Mouse (Mus musculus) forebrain, embryonic 11.5 days (tissue): ENCODE data around the gene Map1b. TPM values are rescaled to one million over a fixed set of nuclear protein-coding genes. Genes with fewer than 3 reads are reported as not detected.
A peak's percentile ranks its signal among the peaks of the same experiment; 100 is the strongest.

Experiments
- ATAC-seq: fragments of 200-750 bp; cut with Nextera tagmentation; replicated peaks from 2 replicates; pipeline ENCODE4 v1.8.0; 2017; ENCODE audit warnings: moderate TSS enrichment; ENCODE audit not compliant: low FRiP score
- DNase-seq: peaks from one replicate; pipeline ENCODE4 v3.0.0-alpha.2; 2017; ENCODE audit warnings: low spot score
- H3K27ac ChIP-seq: fragments of 300-500 bp; sonication (generic); 2 replicates; pipeline ENCODE4 v1.5.1; 2014; ENCODE audit warnings: low read depth, low read length
- H3K27me3 ChIP-seq: fragments of 300-500 bp; sonication (generic); 2 replicates; pipeline ENCODE4 v1.6.1; 2014; ENCODE audit warnings: mild to moderate bottlenecking, low read length, mixed read lengths; ENCODE audit not compliant: control insufficient read depth, insufficient read depth
- H3K36me3 ChIP-seq: fragments of 300-500 bp; sonication (generic); 2 replicates; pipeline ENCODE4 v1.6.1; 2014; ENCODE audit warnings: mild to moderate bottlenecking, low read length, moderate library complexity, mixed read lengths; ENCODE audit not compliant: control insufficient read depth, insufficient read depth
- H3K4me1 ChIP-seq: fragments of 300-500 bp; sonication (generic); replicated peaks from 2 replicates; pipeline ENCODE4 v1.6.1; 2014; ENCODE audit warnings: low read length, mixed read lengths; ENCODE audit not compliant: control insufficient read depth, insufficient read depth
- H3K4me2 ChIP-seq: fragments of 300-500 bp; sonication (generic); 2 replicates; pipeline ENCODE4 v1.6.1; 2014; ENCODE audit warnings: low read depth, mild to moderate bottlenecking, low read length, moderate library complexity, mixed read lengths; ENCODE audit not compliant: severe bottlenecking
- H3K4me3 ChIP-seq: fragments of 300-500 bp; sonication (generic); 2 replicates; pipeline ENCODE4 v1.5.1; 2014; ENCODE audit warnings: low read depth, low read length
- H3K9ac ChIP-seq: fragments of 300-500 bp; sonication (generic); 2 replicates; pipeline ENCODE4 v1.6.1; 2014; ENCODE audit warnings: low read length
- H3K9me3 ChIP-seq: fragments of 300-500 bp; sonication (generic); 2 replicates; pipeline ENCODE4 v1.6.1; 2016; ENCODE audit warnings: low read length, mixed read lengths; ENCODE audit not compliant: control insufficient read depth
- WGBS: fragments of 180-500 bp; shearing (Covaris S2); extraction: QIAGEN DNeasy Blood & Tissue Kit; methylation state at CpG from one replicate; pipeline ENCODE4 v1.1.7; 2014; 5-methylcytosine and 5-hydroxymethylcytosine counted together
- polyA plus RNA-seq: library from polyadenylated mRNA; unstranded; fragments of >200 nt; fragmentation: Nextera tagmentation; extraction: Ambion mirVana; gene quantifications from 2 replicates; pipeline ENCODE4 v1.2.1, GENCODE M21; 2014

Gene Map1b
- polyA plus RNA-seq, 1 experiment from 2014 or later: 854 TPM

DNA sequence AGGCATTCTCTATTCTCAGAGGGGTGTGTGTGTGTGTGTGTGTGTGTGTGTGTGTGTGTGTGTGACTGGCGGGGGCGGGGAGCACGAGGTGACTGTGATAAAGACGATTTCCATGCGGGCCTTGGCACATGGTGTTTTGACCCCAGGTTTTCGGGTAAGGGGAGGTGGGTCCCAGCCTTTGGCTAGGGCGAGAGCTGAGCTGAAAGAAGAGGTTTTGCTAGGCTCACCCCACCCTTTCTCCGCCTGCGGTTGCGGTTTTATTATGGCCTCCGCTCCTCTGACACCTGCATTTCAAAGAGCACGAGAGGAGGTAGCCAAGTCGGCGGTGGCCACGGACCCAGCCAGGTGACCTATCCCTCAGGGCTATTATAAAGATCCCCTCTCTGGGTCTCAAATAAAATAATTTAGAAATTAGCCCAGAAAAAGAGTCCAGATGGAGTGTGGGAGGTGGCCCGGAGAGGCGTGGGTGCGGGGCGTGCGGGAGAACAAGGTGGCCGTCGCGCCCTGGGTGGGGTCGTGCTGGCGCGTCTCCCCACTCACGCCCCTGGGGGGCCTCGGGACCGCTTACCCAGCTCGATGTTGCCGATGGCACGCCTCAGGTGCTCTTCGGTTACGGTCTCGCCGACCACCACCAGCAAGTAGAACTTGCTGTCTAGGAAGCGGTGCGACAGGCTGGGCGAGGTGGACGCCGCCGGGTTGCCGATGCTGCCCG is 448 bp downstream of the Map1b start:
- DNase-seq (no peak), ATAC-seq (peak; percentile 25)
- H3K36me3 ChIP-seq: no peaks in the 10 kb centered on the region
- under 1% methylated on average over 44 of the region's 44 CpGs for WGBS
- no peaks in the 10 kb centered on the region for H3K27me3 ChIP-seq
- H3K9ac ChIP-seq: peak overlapping the region; percentile 94
- peak overlapping the region; percentile 98 for H3K27ac ChIP-seq
- H3K4me1 ChIP-seq: peaks cover 12% of the 10 kb centered on the region
- H3K9me3 ChIP-seq: no peaks in the 10 kb centered on the region
- H3K4me2 ChIP-seq: peak overlapping the region; percentile 68
- peak overlapping the region; percentile 94 for H3K4me3 ChIP-seq

DNA sequence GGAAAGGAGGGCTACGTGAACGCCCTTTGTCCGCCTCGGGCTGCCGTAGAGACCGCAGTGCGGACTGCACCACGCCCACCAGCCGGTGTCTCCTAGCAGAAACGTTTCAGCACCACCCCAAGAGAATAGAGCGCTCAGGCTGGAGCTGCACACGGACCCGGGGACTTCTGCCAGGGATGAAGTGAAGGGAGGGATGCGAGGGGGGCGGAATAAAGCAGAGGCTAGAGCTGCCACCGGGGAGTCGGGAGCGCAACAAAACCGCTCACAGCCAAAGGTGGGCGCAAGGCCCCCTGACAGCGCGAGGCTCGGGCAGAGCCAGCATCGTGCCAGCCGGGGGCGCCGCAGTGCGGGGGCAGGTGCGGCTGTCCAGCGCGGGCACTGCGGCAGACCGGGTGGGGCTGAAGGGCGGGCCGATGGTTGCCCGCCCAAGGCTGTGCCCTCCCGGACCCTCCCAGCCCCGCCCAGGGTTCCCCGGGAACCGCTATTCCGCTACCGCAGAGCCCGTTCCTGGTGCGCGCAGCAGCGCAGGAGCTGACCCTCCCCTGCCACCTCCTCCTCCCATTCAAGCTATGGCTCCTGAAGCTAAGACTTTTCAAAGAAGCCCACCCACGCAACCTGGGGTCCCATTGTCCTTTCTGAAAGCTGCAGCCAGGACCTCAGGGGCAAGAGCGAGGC is 1.3 kb downstream of the Map1b start:
- Histone ChIP-seq H3K4me2 (peak overlapping the region; percentile 68), H3K27ac (peak overlapping the region; percentile 98), H3K4me1 (peaks cover 13% of the 10 kb centered on the region), H3K4me3 (peak overlapping the region; percentile 94), H3K9me3 (no peaks in the 10 kb centered on the region), H3K9ac (peak overlapping the region; percentile 94), H3K36me3 (no peaks in the 10 kb centered on the region), H3K27me3 (no peaks in the 10 kb centered on the region)
- WGBS: under 1% methylated on average over 42 of the region's 48 CpGs
- ATAC-seq (peak; percentile 77), DNase-seq (peak; percentile 91)

DNA sequence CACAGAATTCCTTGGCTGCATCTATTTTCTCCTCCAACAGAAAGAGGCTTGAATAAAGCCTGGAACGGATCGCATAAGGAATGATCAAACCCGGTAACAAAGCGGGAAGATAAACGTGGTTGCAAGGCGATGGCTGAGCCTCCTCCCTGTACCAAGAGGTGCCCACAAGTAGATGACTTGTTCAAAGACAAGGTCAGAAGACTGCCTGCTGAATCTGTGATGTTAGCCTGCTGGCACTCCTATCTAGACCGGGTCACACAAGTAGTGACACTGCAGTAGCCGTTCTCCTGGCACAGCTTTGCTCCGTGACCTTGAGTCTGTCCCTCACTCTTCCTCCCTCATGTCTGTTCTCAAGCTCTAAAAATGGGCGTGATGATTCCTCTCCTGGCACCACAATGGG is 2.4 kb downstream of the Map1b start:
- WGBS: 9% methylated on average over 10 of the region's 10 CpGs
- H3K4me2 ChIP-seq: peak overlapping the region; percentile 68
- peak overlapping the region; percentile 98 for H3K27ac ChIP-seq
- DNase-seq (peak; percentile 61), ATAC-seq (no peak)
- H3K36me3 ChIP-seq: no peaks in the 10 kb centered on the region; the same call in 1 of the 2 replicates
- H3K4me1 ChIP-seq: peaks cover 13% of the 10 kb centered on the region
- H3K9me3 ChIP-seq: no peaks in the 10 kb centered on the region
- no peaks in the 10 kb centered on the region for H3K27me3 ChIP-seq
- peak overlapping the region; percentile 94 for H3K9ac ChIP-seq
- peak overlapping the region; percentile 94 for H3K4me3 ChIP-seq

DNA sequence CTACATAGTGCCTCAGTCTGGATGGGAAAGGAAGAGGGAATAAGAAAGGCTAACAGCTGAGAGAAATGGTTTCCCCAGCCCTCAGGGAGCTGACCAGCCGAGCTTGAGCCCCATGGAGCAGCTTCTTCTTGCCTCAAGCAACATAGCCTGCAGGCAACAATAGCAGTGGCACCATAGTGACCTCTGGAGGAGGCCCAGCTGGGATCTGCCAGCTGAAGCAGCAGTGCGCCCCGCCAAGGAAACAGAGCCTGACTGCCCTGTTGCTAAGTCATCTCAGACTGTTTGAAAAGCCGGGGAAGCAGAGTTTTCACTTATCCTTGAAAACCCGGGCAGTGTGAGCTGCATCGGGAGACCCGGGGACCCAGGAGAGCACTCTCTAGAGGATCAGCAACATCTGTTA is 3.2 kb downstream of the Map1b start:
- Histone ChIP-seq H3K36me3 (no peaks in the 10 kb centered on the region; the same call in 1 of the 2 replicates), H3K4me1 (peaks cover 13% of the 10 kb centered on the region), H3K4me3 (peak overlapping the region; percentile 94), H3K27me3 (no peaks in the 10 kb centered on the region), H3K4me2 (peak overlapping the region; percentile 68), H3K9ac (peak overlapping the region; percentile 54), H3K27ac (peak overlapping the region; percentile 98), H3K9me3 (no peaks in the 10 kb centered on the region)
- WGBS: 4% methylated on average over 7 of the region's 7 CpGs
- DNase-seq (peak; percentile 77), ATAC-seq (no peak)

DNA sequence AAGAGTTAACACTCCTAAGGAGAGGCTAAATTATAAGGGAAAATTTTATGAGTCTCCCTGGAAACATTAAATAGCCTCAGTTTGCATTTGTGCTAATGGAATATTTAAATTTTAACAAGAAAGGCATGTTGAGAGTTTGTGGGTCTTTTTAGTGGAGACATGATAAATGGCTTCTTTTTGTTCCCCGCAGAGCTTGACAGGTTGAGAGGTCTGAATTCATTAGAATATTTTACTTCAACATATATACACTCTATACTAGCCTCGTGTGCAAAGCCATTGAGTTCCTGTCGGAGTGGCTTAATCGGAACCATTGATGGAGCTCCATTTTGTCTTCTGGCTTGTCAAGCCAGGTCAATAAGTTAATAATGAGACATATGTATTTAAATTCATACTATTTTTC is 6.4 kb downstream of the Map1b start:
- peaks cover 6% of the 10 kb centered on the region; the same call in 1 of the 2 replicates for H3K36me3 ChIP-seq
- 61% methylated on average over 4 of the region's 4 CpGs for WGBS
- DNase-seq: no peak

DNA sequence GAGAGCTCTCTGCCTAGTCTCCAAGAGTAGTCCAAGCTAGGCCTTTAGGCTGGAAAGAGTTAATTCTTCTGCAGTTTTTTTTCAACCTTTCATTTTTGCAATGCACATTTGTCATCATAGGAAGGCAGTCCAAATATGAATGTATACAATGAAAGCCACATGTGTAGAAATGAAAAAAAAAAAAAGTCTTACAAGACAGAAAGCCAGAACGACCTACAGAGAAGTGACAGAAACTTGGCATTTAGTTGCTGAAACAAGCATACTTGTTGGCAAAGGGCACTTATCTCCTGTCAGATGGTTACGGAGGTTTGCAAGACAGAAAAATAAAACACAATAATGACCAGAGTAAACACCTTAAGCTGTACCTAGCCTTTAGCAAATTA is 9.8 kb downstream of the Map1b start:
- H3K27me3 ChIP-seq: no peaks in the 10 kb centered on the region
- H3K9ac ChIP-seq: no peak overlapping the region
- DNase-seq (no peak), ATAC-seq (no peak)
- H3K27ac ChIP-seq: no peak overlapping the region
- H3K4me1 ChIP-seq: peaks cover 23% of the 10 kb centered on the region
- peaks cover 6% of the 10 kb centered on the region; the same call in 1 of the 2 replicates for H3K36me3 ChIP-seq
- 87% methylated on average over 2 of the region's 2 CpGs for WGBS
- H3K9me3 ChIP-seq: no peaks in the 10 kb centered on the region
- no peak overlapping the region for H3K4me2 ChIP-seq
- no peak overlapping the region for H3K4me3 ChIP-seq

More for the DNA sequence above, 6.4 kb downstream of the Map1b start:
- no peaks in the 10 kb centered on the region for H3K9me3 ChIP-seq
- H3K4me3 ChIP-seq: no peak overlapping the region
- H3K4me1 ChIP-seq: peaks cover 13% of the 10 kb centered on the region
- H3K9ac ChIP-seq: no peak overlapping the region
- H3K27me3 ChIP-seq: no peaks in the 10 kb centered on the region
- no peak overlapping the region for H3K27ac ChIP-seq
- no peak overlapping the region for H3K4me2 ChIP-seq
- ATAC-seq: no peak

DNA sequence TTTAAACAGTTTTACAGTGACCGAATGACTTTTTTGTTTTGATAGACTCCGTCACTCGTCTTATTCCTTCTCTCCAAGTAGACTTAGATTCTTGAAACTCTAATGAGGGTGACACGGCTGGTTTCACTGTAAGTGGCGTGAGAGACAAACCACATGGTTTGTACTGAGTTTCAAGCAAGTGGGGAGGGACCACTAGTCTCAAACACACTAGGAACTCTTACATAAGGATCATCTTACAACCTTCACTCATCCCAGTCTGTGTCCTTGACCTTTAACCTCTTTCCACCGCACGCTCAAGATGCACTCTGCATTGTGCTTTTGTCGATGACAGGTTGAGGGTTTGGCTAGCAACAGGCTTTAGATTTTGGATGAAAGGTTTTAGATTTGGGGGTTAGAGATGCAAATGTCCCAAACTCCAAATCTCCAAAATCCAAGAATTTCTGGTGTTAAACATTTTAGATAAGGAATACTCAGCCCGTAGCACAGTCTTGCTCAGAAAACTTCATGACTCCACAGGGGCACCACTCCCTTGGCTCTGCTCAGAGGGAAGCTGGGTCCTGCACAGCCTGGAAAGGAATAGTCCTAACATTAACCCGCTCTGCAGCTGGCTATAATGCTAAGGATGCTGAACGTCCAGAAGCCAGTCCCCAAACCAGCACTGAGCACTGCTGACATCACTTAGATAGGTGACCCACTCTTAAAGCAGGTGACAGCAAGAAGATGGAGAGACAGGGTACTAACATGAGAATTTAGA is 10.3 kb downstream of the Map1b start:
- Histone ChIP-seq H3K4me1 (peaks cover 23% of the 10 kb centered on the region), H3K27me3 (no peaks in the 10 kb centered on the region), H3K4me2 (no peak overlapping the region), H3K9ac (no peak overlapping the region), H3K27ac (no peak overlapping the region), H3K4me3 (no peak overlapping the region), H3K9me3 (no peaks in the 10 kb centered on the region), H3K36me3 (peaks cover 6% of the 10 kb centered on the region; the same call in 1 of the 2 replicates)
- DNase-seq (no peak), ATAC-seq (no peak)
- 89% methylated on average over 11 of the region's 11 CpGs for WGBS

DNA sequence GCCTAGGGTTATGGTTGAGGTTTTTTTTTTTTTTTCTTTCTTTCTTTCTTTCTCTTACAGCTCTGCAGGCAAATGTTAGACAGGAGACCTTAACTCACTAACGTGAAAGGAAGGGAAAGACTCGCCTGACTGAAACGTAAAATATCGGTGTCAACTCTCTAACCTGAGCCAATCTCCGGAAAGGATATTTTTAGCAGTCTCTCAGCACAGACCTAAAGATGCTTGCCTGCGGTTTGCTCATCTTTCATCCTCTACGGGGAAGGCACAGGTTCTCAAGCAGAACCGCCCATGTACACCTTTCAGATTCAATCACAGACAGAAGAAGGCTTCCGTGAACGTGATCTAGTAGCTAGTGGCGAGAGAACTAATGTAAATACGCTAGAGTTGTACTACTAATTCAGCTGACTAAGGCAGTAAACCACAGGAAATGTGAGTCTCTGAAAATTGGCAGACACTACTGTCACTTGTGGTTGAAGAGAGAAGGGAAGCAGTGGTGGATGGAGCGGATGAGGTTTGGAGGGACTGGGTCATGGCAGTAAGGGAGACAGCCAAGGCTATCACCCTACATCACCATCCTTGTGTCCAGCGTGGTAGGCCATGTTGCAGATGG is 12.9 kb downstream of the Map1b start:
- DNase-seq (peak; percentile 21), ATAC-seq (no peak)
- H3K27ac ChIP-seq: peak overlapping the region; percentile 90
- 92% methylated on average over 14 of the region's 14 CpGs for WGBS
- H3K9ac ChIP-seq: peak overlapping the region; percentile 8; the same call in 1 of the 2 replicates
- H3K4me2 ChIP-seq: no peak overlapping the region
- H3K4me3 ChIP-seq: no peak overlapping the region
- H3K36me3 ChIP-seq: peaks cover 6% of the 10 kb centered on the region; the same call in 1 of the 2 replicates
- no peaks in the 10 kb centered on the region for H3K27me3 ChIP-seq
- peaks cover 30% of the 10 kb centered on the region for H3K4me1 ChIP-seq
- H3K9me3 ChIP-seq: no peaks in the 10 kb centered on the region
